Mouse (Mus musculus) limb, embryonic 12.5 days (tissue): Measurements from ENCODE around the gene Dtnb. TPM values are rescaled to one million over a fixed set of nuclear protein-coding genes. Genes with fewer than 3 reads are reported as not detected.
"Not testable (repeated sequence)": the region's sequence is repeated elsewhere in the genome, so short reads cannot be mapped to it uniquely, and the experiment has no call there.

Source experiments
- ATAC-seq: fragments of 200-750 bp; cut with Nextera tagmentation; 2 replicates; pipeline ENCODE4 v1.8.0; 2017; ENCODE audit warnings: low read depth, moderate TSS enrichment; ENCODE audit not compliant: insufficient number of reproducible peaks, insufficient read depth, low FRiP score, low TSS enrichment
- H3K27ac ChIP-seq: fragments of 300-500 bp; sonication (generic); 2 replicates; pipeline ENCODE4 v1.5.1; 2016; ENCODE audit warnings: mild to moderate bottlenecking, moderate library complexity
- H3K27me3 ChIP-seq: fragments of 300-500 bp; sonication (generic); 2 replicates; pipeline ENCODE4 v1.6.1; 2016; ENCODE audit warnings: mild to moderate bottlenecking, moderate library complexity
- H3K36me3 ChIP-seq: fragments of 300-500 bp; sonication (generic); 2 replicates; pipeline ENCODE4 v1.6.1; 2016; ENCODE audit warnings: mild to moderate bottlenecking, moderate library complexity
- H3K4me1 ChIP-seq: fragments of 300-500 bp; sonication (generic); replicated peaks from 2 replicates; pipeline ENCODE4 v1.6.1; 2016
- H3K4me2 ChIP-seq: fragments of 300-500 bp; sonication (generic); 2 replicates; pipeline ENCODE4 v1.6.1; 2016; ENCODE audit warnings: mild to moderate bottlenecking, moderate library complexity
- H3K4me3 ChIP-seq: fragments of 300-500 bp; sonication (generic); replicated peaks from 2 replicates; pipeline ENCODE4 v1.5.1; 2016; ENCODE audit warnings: mild to moderate bottlenecking
- H3K9ac ChIP-seq: fragments of 300-500 bp; sonication (generic); replicated peaks from 2 replicates; pipeline ENCODE4 v1.6.1; 2016; ENCODE audit warnings: mild to moderate bottlenecking, moderate library complexity
- H3K9me3 ChIP-seq: fragments of 300-500 bp; sonication (generic); 2 replicates; pipeline ENCODE4 v1.6.1; 2016; ENCODE audit warnings: mild to moderate bottlenecking, moderate library complexity
- WGBS: fragments of 180-500 bp; shearing (Covaris S2); methylation state at CpG from one replicate; pipeline ENCODE4 v1.1.7; 2016; 5-methylcytosine and 5-hydroxymethylcytosine counted together
- polyA plus RNA-seq: library from polyadenylated mRNA; unstranded; fragments of >200 nt; fragmentation: Nextera tagmentation; extraction: Ambion mirVana; gene quantifications from 2 replicates; pipeline ENCODE4 v1.2.1, GENCODE M21; 2016

Gene Dtnb
- polyA plus RNA-seq, 1 experiment from 2014 or later: 47.6 TPM

- H3K27ac ChIP-seq: no peak overlapping the region
- H3K4me3 ChIP-seq: no peak overlapping the region
- 94% methylated on average over 7 of the region's 7 CpGs for WGBS
- H3K9me3 ChIP-seq: no peaks in the 10 kb centered on the region
- H3K9ac ChIP-seq: no peak overlapping the region
- ATAC-seq: no peak
- H3K4me2 ChIP-seq: no peak overlapping the region
- H3K4me1 ChIP-seq: no peaks in the 10 kb centered on the region
- H3K27me3 ChIP-seq: no peaks in the 10 kb centered on the region
- H3K36me3 ChIP-seq: peaks cover 18% of the 10 kb centered on the region; the same call in 1 of the 2 replicates
These were observed 91.2 kb downstream of the Dtnb start for GRCm38 (mm10) chr12:3663386-3663785.

GRCm38 (mm10) chr12:3669971-3670381, 97.8 kb downstream of the Dtnb start:
- Histone ChIP-seq H3K4me3 (no peak overlapping the region), H3K9ac (no peak overlapping the region), H3K27me3 (no peaks in the 10 kb centered on the region), H3K4me1 (no peaks in the 10 kb centered on the region), H3K4me2 (no peak overlapping the region), H3K9me3 (no peaks in the 10 kb centered on the region), H3K36me3 (peaks cover 16% of the 10 kb centered on the region; the same call in 1 of the 2 replicates), H3K27ac (no peak overlapping the region)
- 25% methylated on average over 5 of the region's 5 CpGs for WGBS
- no peak for ATAC-seq

DNA sequence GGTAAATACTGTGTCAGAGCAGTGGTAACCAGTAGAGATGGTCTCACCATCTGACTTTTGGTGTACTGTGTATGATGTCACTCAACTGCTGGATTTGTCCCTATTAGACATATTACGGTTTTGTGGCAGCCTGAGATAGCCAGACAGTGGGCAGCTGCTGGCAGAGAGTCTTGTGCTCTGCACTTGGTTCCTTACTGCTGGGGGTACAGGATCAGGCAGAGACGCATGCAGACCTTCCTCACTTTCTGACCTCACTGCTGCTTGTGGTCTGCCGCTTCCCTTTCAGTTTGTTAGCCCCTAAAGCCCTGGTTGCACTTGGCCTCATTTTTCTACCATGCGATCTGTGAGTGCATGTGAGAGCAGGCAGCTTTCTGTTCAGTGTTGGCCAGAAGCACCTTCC, 98.9 kb downstream of the Dtnb start:
- Histone ChIP-seq H3K4me3 (no peak overlapping the region), H3K4me1 (no peaks in the 10 kb centered on the region), H3K27me3 (no peaks in the 10 kb centered on the region), H3K4me2 (no peak overlapping the region), H3K27ac (no peak overlapping the region), H3K9me3 (no peaks in the 10 kb centered on the region), H3K36me3 (peaks cover 16% of the 10 kb centered on the region; the same call in 1 of the 2 replicates), H3K9ac (no peak overlapping the region)
- 88% methylated on average over 4 of the region's 4 CpGs for WGBS
- ATAC-seq: no peak

DNA sequence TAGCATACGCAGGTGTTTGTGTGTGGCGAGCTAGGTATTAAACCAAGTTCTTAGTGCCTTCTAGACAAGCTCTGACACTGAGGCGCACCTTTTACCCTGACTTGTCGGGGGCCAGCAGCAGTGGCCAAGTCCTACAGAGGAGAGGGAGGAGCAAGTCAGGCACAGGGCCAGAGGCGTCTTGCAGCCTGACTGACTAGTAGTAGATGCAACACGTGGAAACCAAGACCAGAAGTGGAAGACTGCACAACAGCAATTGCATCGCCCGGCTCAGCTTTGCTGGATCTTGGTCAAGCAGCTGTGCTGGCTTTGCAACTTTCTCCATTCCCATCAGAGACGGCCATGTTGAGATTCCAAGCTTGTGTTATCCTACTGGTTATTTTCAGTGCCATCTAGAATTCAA, 100.6 kb downstream of the Dtnb start:
- no peak overlapping the region for H3K4me3 ChIP-seq
- H3K4me2 ChIP-seq: no peak overlapping the region
- no peak overlapping the region for H3K27ac ChIP-seq
- H3K9ac ChIP-seq: no peak overlapping the region
- H3K4me1 ChIP-seq: no peaks in the 10 kb centered on the region
- no peaks in the 10 kb centered on the region for H3K9me3 ChIP-seq
- no peaks in the 10 kb centered on the region for H3K27me3 ChIP-seq
- WGBS: 89% methylated on average over 9 of the region's 9 CpGs
- ATAC-seq: no peak
- peaks cover 14% of the 10 kb centered on the region; the same call in 1 of the 2 replicates for H3K36me3 ChIP-seq

DNA sequence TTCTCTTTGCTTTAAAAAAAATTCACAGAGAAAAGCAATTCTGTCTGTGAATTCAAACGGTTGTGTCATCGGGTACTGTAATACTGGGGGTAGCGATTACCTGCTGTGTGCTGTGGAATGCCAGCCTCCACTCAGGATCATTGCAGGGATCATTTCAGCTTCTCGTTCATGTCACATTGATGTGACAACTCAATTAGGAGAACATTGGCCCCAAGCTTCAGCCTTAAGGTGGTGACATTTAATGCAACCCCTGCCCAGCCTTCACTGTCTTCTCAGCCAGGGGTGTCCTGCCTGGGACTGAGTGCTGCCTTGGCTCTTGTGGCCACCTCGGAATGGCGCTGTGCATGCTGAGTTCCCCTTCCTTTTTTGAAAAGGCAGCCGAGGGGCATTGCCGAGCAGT, 101.7 kb downstream of the Dtnb start:
- H3K27ac ChIP-seq: no peak overlapping the region
- H3K9me3 ChIP-seq: no peaks in the 10 kb centered on the region
- no peak overlapping the region for H3K4me3 ChIP-seq
- peaks cover 11% of the 10 kb centered on the region; the same call in 1 of the 2 replicates for H3K36me3 ChIP-seq
- no peak overlapping the region for H3K9ac ChIP-seq
- ATAC-seq: no peak
- WGBS: 83% methylated on average over 8 of the region's 8 CpGs
- no peak overlapping the region for H3K4me2 ChIP-seq
- H3K4me1 ChIP-seq: no peaks in the 10 kb centered on the region
- H3K27me3 ChIP-seq: no peaks in the 10 kb centered on the region

DNA sequence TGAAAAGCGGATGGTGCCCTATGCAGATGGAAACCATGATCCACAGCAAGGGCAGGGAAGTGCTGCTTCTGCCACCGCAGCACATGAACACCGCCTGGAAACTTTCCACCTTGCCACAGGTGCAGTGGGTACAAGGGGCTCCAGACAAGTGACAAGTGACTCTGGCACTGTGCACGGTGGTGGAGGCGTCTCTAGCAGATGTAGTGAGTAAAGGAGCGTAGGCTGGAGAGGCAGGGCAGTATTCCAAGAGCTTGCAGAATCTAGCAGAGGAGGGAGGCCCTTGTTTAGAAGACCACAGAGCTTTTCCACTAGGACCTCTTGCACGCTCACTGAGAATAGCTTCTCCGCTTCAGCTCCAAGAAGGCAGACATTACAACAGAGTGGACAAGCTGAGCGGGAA, 102.7 kb downstream of the Dtnb start:
- Histone ChIP-seq H3K4me3 (no peak overlapping the region), H3K4me2 (no peak overlapping the region), H3K9ac (no peak overlapping the region), H3K27ac (no peak overlapping the region), H3K9me3 (no peaks in the 10 kb centered on the region), H3K36me3 (peaks cover 4% of the 10 kb centered on the region; the same call in 1 of the 2 replicates), H3K4me1 (no peaks in the 10 kb centered on the region), H3K27me3 (no peaks in the 10 kb centered on the region)
- 90% methylated on average over 9 of the region's 9 CpGs for WGBS
- ATAC-seq: no peak

DNA sequence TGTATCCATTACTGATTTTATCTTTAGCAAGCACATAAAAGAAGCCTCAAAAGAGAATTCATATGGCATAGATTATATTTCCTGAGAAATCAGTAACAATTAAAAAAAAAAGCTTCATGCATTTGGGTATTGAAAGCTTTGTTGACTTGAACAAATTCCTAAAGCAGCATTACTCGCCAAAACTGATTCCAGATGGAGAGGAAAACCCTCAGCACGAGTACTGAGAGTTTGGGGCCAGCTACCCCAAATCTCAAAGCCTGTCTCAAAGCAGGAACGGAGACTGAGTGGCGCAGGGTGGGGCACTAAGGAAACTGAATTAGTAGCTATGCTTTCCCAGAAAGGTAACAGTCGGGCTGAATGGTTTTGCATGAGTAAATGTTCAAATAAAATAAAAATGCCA, 108.5 kb downstream of the Dtnb start:
- no peaks in the 10 kb centered on the region for H3K27me3 ChIP-seq
- 0 out of 2 replicates have a peak, but pooled peaks cover 7% of the 10 kb centered on the region for H3K4me1 ChIP-seq
- H3K36me3 ChIP-seq: no peaks in the 10 kb centered on the region
- H3K27ac ChIP-seq: no peak overlapping the region
- WGBS: 60% methylated on average over 5 of the region's 5 CpGs
- no peak overlapping the region for H3K4me3 ChIP-seq
- no peak overlapping the region for H3K9ac ChIP-seq
- ATAC-seq: no peak
- H3K9me3 ChIP-seq: no peaks in the 10 kb centered on the region
- no peak overlapping the region for H3K4me2 ChIP-seq

GRCm38 (mm10) chr12:3683041-3683440, 110.9 kb downstream of the Dtnb start:
- H3K36me3 ChIP-seq: no peaks in the 10 kb centered on the region
- WGBS: 87% methylated on average over 8 of the region's 8 CpGs
- no peaks in the 10 kb centered on the region for H3K27me3 ChIP-seq
- H3K9ac ChIP-seq: no peak overlapping the region
- H3K27ac ChIP-seq: no peak overlapping the region
- H3K4me1 ChIP-seq: 0 out of 2 replicates have a peak, but pooled peaks cover 7% of the 10 kb centered on the region
- no peak for ATAC-seq
- H3K9me3 ChIP-seq: no peaks in the 10 kb centered on the region
- H3K4me2 ChIP-seq: no peak overlapping the region
- no peak overlapping the region for H3K4me3 ChIP-seq

GRCm38 (mm10) chr12:3686419-3686940, 114.3 kb downstream of the Dtnb start:
- H3K4me3 ChIP-seq: no peak overlapping the region
- no peak overlapping the region for H3K9ac ChIP-seq
- no peak for ATAC-seq
- no peak overlapping the region for H3K27ac ChIP-seq
- H3K4me1 ChIP-seq: 0 out of 2 replicates have a peak, but pooled peaks cover 4% of the 10 kb centered on the region
- no peak overlapping the region for H3K4me2 ChIP-seq
- no peaks in the 10 kb centered on the region for H3K27me3 ChIP-seq
- no peaks in the 10 kb centered on the region for H3K36me3 ChIP-seq
- no peaks in the 10 kb centered on the region for H3K9me3 ChIP-seq
- 83% methylated on average over 7 of the region's 7 CpGs for WGBS

GRCm38 (mm10) chr12:3690926-3691529, 118.8 kb downstream of the Dtnb start:
- not testable (repeated sequence) for H3K36me3 ChIP-seq, H3K27me3 ChIP-seq, H3K27ac ChIP-seq, H3K9me3 ChIP-seq, H3K4me1 ChIP-seq, ATAC-seq, H3K9ac ChIP-seq, H3K4me2 ChIP-seq, H3K4me3 ChIP-seq
- WGBS: 94% methylated on average over 17 of the region's 17 CpGs

DNA sequence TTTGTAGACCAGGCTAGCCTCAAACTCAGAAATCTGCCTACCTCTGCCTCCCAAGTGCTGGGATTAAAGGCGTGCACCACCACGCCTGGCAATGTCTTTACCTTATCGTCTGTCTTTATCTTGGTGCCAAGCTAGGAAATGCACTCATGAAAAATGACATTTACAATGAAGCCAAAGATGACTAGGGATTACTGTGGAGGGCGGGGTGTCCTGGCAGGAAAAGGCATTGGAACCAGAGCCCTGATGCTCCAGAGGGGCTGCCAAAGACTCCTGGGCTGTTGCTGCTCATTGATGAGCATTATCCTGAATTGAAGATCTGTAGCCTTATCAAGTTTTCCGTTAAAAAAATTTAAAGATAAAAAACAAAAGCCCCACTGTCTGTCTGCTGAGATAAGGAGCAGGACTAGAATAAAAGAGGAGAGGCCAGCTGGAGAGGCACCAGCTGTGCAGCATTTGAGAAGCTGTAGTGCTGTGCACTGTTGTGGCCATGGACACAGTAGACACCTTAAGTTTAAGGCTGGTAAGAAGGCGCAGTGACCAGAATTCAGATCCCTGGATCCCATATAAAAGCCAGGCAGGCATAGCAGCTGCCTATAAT, 120.7 kb downstream of the Dtnb start:
- ATAC-seq: no peak
- no peaks in the 10 kb centered on the region for H3K4me1 ChIP-seq
- H3K36me3 ChIP-seq: no peaks in the 10 kb centered on the region
- no peak overlapping the region for H3K9ac ChIP-seq
- H3K4me2 ChIP-seq: no peak overlapping the region
- H3K27me3 ChIP-seq: no peaks in the 10 kb centered on the region
- 89% methylated on average over 6 of the region's 6 CpGs for WGBS
- H3K9me3 ChIP-seq: no peaks in the 10 kb centered on the region
- H3K27ac ChIP-seq: no peak overlapping the region
- no peak overlapping the region for H3K4me3 ChIP-seq
